Mouse (Mus musculus) forebrain, embryonic 11.5 days (tissue): ENCODE measurements around the gene 2310022A10Rik. TPM values are rescaled to one million over a fixed set of nuclear protein-coding genes. Genes with fewer than 3 reads are reported as not detected.
"Not testable (repeated sequence)": the region's sequence is repeated elsewhere in the genome, so short reads cannot be mapped to it uniquely, and the experiment has no call there.

Source experiments
- ATAC-seq: fragments of 200-750 bp; cut with Nextera tagmentation; replicated peaks from 2 replicates; pipeline ENCODE4 v1.8.0; 2017; ENCODE audit warnings: moderate TSS enrichment; ENCODE audit not compliant: low FRiP score
- DNase-seq: peaks from one replicate; pipeline ENCODE4 v3.0.0-alpha.2; 2017; ENCODE audit warnings: low spot score
- H3K27ac ChIP-seq: fragments of 300-500 bp; sonication (generic); 2 replicates; pipeline ENCODE4 v1.5.1; 2014; ENCODE audit warnings: low read depth, low read length
- H3K27me3 ChIP-seq: fragments of 300-500 bp; sonication (generic); 2 replicates; pipeline ENCODE4 v1.6.1; 2014; ENCODE audit warnings: mild to moderate bottlenecking, low read length, mixed read lengths; ENCODE audit not compliant: control insufficient read depth, insufficient read depth
- H3K36me3 ChIP-seq: fragments of 300-500 bp; sonication (generic); 2 replicates; pipeline ENCODE4 v1.6.1; 2014; ENCODE audit warnings: mild to moderate bottlenecking, low read length, moderate library complexity, mixed read lengths; ENCODE audit not compliant: control insufficient read depth, insufficient read depth
- H3K4me1 ChIP-seq: fragments of 300-500 bp; sonication (generic); replicated peaks from 2 replicates; pipeline ENCODE4 v1.6.1; 2014; ENCODE audit warnings: low read length, mixed read lengths; ENCODE audit not compliant: control insufficient read depth, insufficient read depth
- H3K4me2 ChIP-seq: fragments of 300-500 bp; sonication (generic); 2 replicates; pipeline ENCODE4 v1.6.1; 2014; ENCODE audit warnings: low read depth, mild to moderate bottlenecking, low read length, moderate library complexity, mixed read lengths; ENCODE audit not compliant: severe bottlenecking
- H3K4me3 ChIP-seq: fragments of 300-500 bp; sonication (generic); 2 replicates; pipeline ENCODE4 v1.5.1; 2014; ENCODE audit warnings: low read depth, low read length
- H3K9ac ChIP-seq: fragments of 300-500 bp; sonication (generic); 2 replicates; pipeline ENCODE4 v1.6.1; 2014; ENCODE audit warnings: low read length
- H3K9me3 ChIP-seq: fragments of 300-500 bp; sonication (generic); 2 replicates; pipeline ENCODE4 v1.6.1; 2016; ENCODE audit warnings: low read length, mixed read lengths; ENCODE audit not compliant: control insufficient read depth
- WGBS: fragments of 180-500 bp; shearing (Covaris S2); extraction: QIAGEN DNeasy Blood & Tissue Kit; methylation state at CpG from one replicate; pipeline ENCODE4 v1.1.7; 2014; 5-methylcytosine and 5-hydroxymethylcytosine counted together
- polyA plus RNA-seq: library from polyadenylated mRNA; unstranded; fragments of >200 nt; fragmentation: Nextera tagmentation; extraction: Ambion mirVana; gene quantifications from 2 replicates; pipeline ENCODE4 v1.2.1, GENCODE M21; 2014

The 2310022A10Rik gene
- polyA plus RNA-seq, 1 experiment from 2014 or later: 34.0 TPM

GRCm38 (mm10) chr7:27627707-27628106, 74.7 kb downstream of the 2310022A10Rik start:
- DNase-seq (no peak), ATAC-seq (no peak)
- no peak overlapping the region for H3K4me2 ChIP-seq
- WGBS: 90% methylated on average over 7 of the region's 7 CpGs
- H3K36me3 ChIP-seq: peaks cover 2% of the 10 kb centered on the region
- no peaks in the 10 kb centered on the region for H3K9me3 ChIP-seq
- H3K27me3 ChIP-seq: no peaks in the 10 kb centered on the region
- H3K4me1 ChIP-seq: no peaks in the 10 kb centered on the region
- no peak overlapping the region for H3K4me3 ChIP-seq
- H3K9ac ChIP-seq: no peak overlapping the region
- no peak overlapping the region for H3K27ac ChIP-seq

GRCm38 (mm10) chr7:27628190-27628589, 75.2 kb downstream of the 2310022A10Rik start:
- Histone ChIP-seq H3K27ac (no peak overlapping the region), H3K4me3 (no peak overlapping the region), H3K4me2 (no peak overlapping the region), H3K27me3 (no peaks in the 10 kb centered on the region), H3K9ac (no peak overlapping the region), H3K9me3 (no peaks in the 10 kb centered on the region), H3K36me3 (peaks cover 2% of the 10 kb centered on the region), H3K4me1 (no peaks in the 10 kb centered on the region)
- no peak for ATAC-seq
- WGBS: 95% methylated on average over 6 of the region's 6 CpGs
- no peak for DNase-seq

- not testable (repeated sequence) for H3K36me3 ChIP-seq, ATAC-seq, H3K9me3 ChIP-seq, H3K27me3 ChIP-seq, H3K4me1 ChIP-seq, H3K4me2 ChIP-seq, H3K4me3 ChIP-seq, H3K27ac ChIP-seq, DNase-seq, H3K9ac ChIP-seq
- 93% methylated on average over 7 of the region's 7 CpGs for WGBS
Observed at GRCm38 (mm10) chr7:27628816-27629215, 75.8 kb downstream of the 2310022A10Rik start.

GRCm38 (mm10) chr7:27631439-27631838, 78.4 kb downstream of the 2310022A10Rik start:
- peaks cover 2% of the 10 kb centered on the region; the same call in 1 of the 2 replicates for H3K36me3 ChIP-seq
- H3K4me1 ChIP-seq: no peaks in the 10 kb centered on the region
- H3K9ac ChIP-seq: no peak overlapping the region
- H3K4me2 ChIP-seq: no peak overlapping the region
- DNase-seq: no peak
- H3K27ac ChIP-seq: no peak overlapping the region
- whole genome bisulfite sequencing: 93% methylated on average over 4 of the region's 4 CpGs
- H3K4me3 ChIP-seq: no peak overlapping the region
- no peaks in the 10 kb centered on the region for H3K9me3 ChIP-seq
- no peak for ATAC-seq
- no peaks in the 10 kb centered on the region for H3K27me3 ChIP-seq

Other genes starting within 250 kb of the 2310022A10Rik start
- gene Ltbp4, start 215.5 kb upstream of the 2310022A10Rik start, polyA plus RNA-seq: 11.9 and 13.0 TPM in 2 replicates
- gene Shkbp1, start 197.2 kb upstream of the 2310022A10Rik start, polyA plus RNA-seq: 64.3 and 67.6 TPM in 2 replicates
- gene Gm20479, start 195.8 kb upstream of the 2310022A10Rik start, polyA plus RNA-seq: not detected in 2 replicates
- gene Sptbn4, start 105.5 kb upstream of the 2310022A10Rik start, polyA plus RNA-seq: 0.19 and 0.28 TPM in 2 replicates
- gene Blvrb, start 105.3 kb upstream of the 2310022A10Rik start, polyA plus RNA-seq: 34.4 and 38.0 TPM in 2 replicates
- gene Sertad3, start 79.5 kb upstream of the 2310022A10Rik start, polyA plus RNA-seq: 23.0 and 23.4 TPM in 2 replicates
- gene Sertad1, start 66.3 kb upstream of the 2310022A10Rik start, polyA plus RNA-seq: 16.3 and 18.2 TPM in 2 replicates
- 1.2 and 1.3 TPM in 2 replicates for gene Prx, start 53.9 kb upstream of the 2310022A10Rik start, polyA plus RNA-seq
- gene Hipk4, start 30.0 kb upstream of the 2310022A10Rik start, polyA plus RNA-seq: 0.52 and 0.93 TPM in 2 replicates
- gene Pld3, start within 50 bp of the 2310022A10Rik start, polyA plus RNA-seq: 52.1 and 56.4 TPM in 2 replicates
- 72.3 and 75.2 TPM in 2 replicates for gene Akt2, start 38.3 kb downstream of the 2310022A10Rik start, polyA plus RNA-seq
- gene Ttc9b, start 100.7 kb downstream of the 2310022A10Rik start, polyA plus RNA-seq: 12.6 and 13.9 TPM in 2 replicates
- 10.3 and 12.5 TPM in 2 replicates for gene Map3k10, start 121.4 kb downstream of the 2310022A10Rik start, polyA plus RNA-seq
- 7.8 and 10.3 TPM in 2 replicates for gene Zfp607b, start 136.1 kb downstream of the 2310022A10Rik start, polyA plus RNA-seq
- 93.9 and 94.3 TPM in 2 replicates for gene Zfp60, start 178.2 kb downstream of the 2310022A10Rik start, polyA plus RNA-seq